Mouse (Mus musculus): ENCODE results near the gene Iffo1. TPM values are rescaled to one million over a fixed set of nuclear protein-coding genes. Genes with fewer than 3 reads are reported as not detected.

Iffo1 gene
- polyA plus RNA-seq, 1 experiment from 2014 or later, result 18.3 TPM

GRCm38 (mm10) chr6:125166051-125166751 lies 21.2 kb downstream of the Iffo1 start, which contains the start of gene Gapdh:
Gapdh (minus strand) TSS chr6:125166467.
- H3K4me3 ChIP-seq, result peak within 1 kb of the TSS; percentile 92
- peaks cover 51% of the 10 kb centered on the region for H3K4me1 ChIP-seq (replicated peaks)
- WGBS, result under 1% methylated on average over 18 of the region's 18 CpGs
- DNase-seq (ENCODE audit: low spot score), result peak; percentile 80
- no peaks in the 10 kb centered on the region for H3K27me3 ChIP-seq (ENCODE audit: insufficient read depth, poor library complexity, severe bottlenecking)
- H3K36me3 ChIP-seq, result peaks cover 82% of the 10 kb centered on the region
- peak within 1 kb of the TSS; percentile 99 for H3K27ac ChIP-seq
- H3K9me3 ChIP-seq, result no peaks in the 10 kb centered on the region

GRCm38 (mm10) chr6:125166861-125167650 lies 22.0 kb downstream of the Iffo1 start:
- Histone ChIP-seq H3K36me3 (peaks cover 82% of the 10 kb centered on the region), H3K27ac (peak overlapping the region; percentile 99), H3K4me1 (replicated peaks) (peaks cover 46% of the 10 kb centered on the region), H3K27me3 (ENCODE audit: insufficient read depth, poor library complexity, severe bottlenecking) (no peaks in the 10 kb centered on the region), H3K4me3 (peak overlapping the region; percentile 92), H3K9me3 (no peaks in the 10 kb centered on the region)
- DNase-seq (ENCODE audit: low spot score), result peak; percentile 51
- WGBS, result 16% methylated on average over 10 of the region's 10 CpGs

- H3K36me3 ChIP-seq, result peaks cover 84% of the 10 kb centered on the region
- no peak overlapping the region for H3K4me3 ChIP-seq
- H3K27ac ChIP-seq, result no peak overlapping the region
- WGBS, result 94% methylated on average over 14 of the region's 14 CpGs
- H3K9me3 ChIP-seq, result no peaks in the 10 kb centered on the region
- DNase-seq (ENCODE audit: low spot score), result no peak
- no peaks in the 10 kb centered on the region for H3K27me3 ChIP-seq (ENCODE audit: insufficient read depth, poor library complexity, severe bottlenecking)
- peaks cover 39% of the 10 kb centered on the region for H3K4me1 ChIP-seq (replicated peaks)
Measured at GRCm38 (mm10) chr6:125168086-125168485, 23.0 kb downstream of the Iffo1 start.

- 87% methylated on average over 6 of the region's 6 CpGs for WGBS
- Histone ChIP-seq H3K9me3 (no peaks in the 10 kb centered on the region), H3K4me3 (no peak overlapping the region), H3K27me3 (ENCODE audit: insufficient read depth, poor library complexity, severe bottlenecking) (no peaks in the 10 kb centered on the region), H3K36me3 (peaks cover 85% of the 10 kb centered on the region), H3K4me1 (replicated peaks) (peaks cover 26% of the 10 kb centered on the region), H3K27ac (no peak overlapping the region)
- no peak for DNase-seq (ENCODE audit: low spot score)
Measured at GRCm38 (mm10) chr6:125170194-125170593, 25.2 kb downstream of the Iffo1 start.

GRCm38 (mm10) chr6:125172474-125172873 lies 27.4 kb downstream of the Iffo1 start:
- Histone ChIP-seq H3K36me3 (peaks cover 100% of the 10 kb centered on the region), H3K4me1 (replicated peaks) (peaks cover 6% of the 10 kb centered on the region), H3K9me3 (no peaks in the 10 kb centered on the region), H3K4me3 (no peak overlapping the region), H3K27ac (no peak overlapping the region), H3K27me3 (ENCODE audit: insufficient read depth, poor library complexity, severe bottlenecking) (no peaks in the 10 kb centered on the region)
- WGBS, result 93% methylated on average over 2 of the region's 2 CpGs
- no peak for DNase-seq (ENCODE audit: low spot score)

GRCm38 (mm10) chr6:125173256-125173655 lies 28.2 kb downstream of the Iffo1 start:
- no peak overlapping the region for H3K4me3 ChIP-seq
- H3K4me1 ChIP-seq (replicated peaks), result no peaks in the 10 kb centered on the region
- 92% methylated on average over 7 of the region's 7 CpGs for WGBS
- no peak overlapping the region for H3K27ac ChIP-seq
- no peaks in the 10 kb centered on the region for H3K27me3 ChIP-seq (ENCODE audit: insufficient read depth, poor library complexity, severe bottlenecking)
- no peaks in the 10 kb centered on the region for H3K9me3 ChIP-seq
- peaks cover 100% of the 10 kb centered on the region for H3K36me3 ChIP-seq
- DNase-seq (ENCODE audit: low spot score), result no peak

- DNase-seq (ENCODE audit: low spot score), result no peak
- WGBS, result 90% methylated on average over 5 of the region's 5 CpGs
- peaks cover 100% of the 10 kb centered on the region for H3K36me3 ChIP-seq
- no peaks in the 10 kb centered on the region for H3K27me3 ChIP-seq (ENCODE audit: insufficient read depth, poor library complexity, severe bottlenecking)
- no peaks in the 10 kb centered on the region for H3K4me1 ChIP-seq (replicated peaks)
- H3K9me3 ChIP-seq, result no peaks in the 10 kb centered on the region
- H3K27ac ChIP-seq, result no peak overlapping the region
- H3K4me3 ChIP-seq, result no peak overlapping the region
Measured at GRCm38 (mm10) chr6:125175469-125175868, 30.4 kb downstream of the Iffo1 start.

- 93% methylated on average over 7 of the region's 7 CpGs for WGBS
- peaks cover 100% of the 10 kb centered on the region for H3K36me3 ChIP-seq
- H3K4me1 ChIP-seq (replicated peaks), result no peaks in the 10 kb centered on the region
- H3K9me3 ChIP-seq, result no peaks in the 10 kb centered on the region
- no peak for DNase-seq (ENCODE audit: low spot score)
- H3K27me3 ChIP-seq (ENCODE audit: insufficient read depth, poor library complexity, severe bottlenecking), result no peaks in the 10 kb centered on the region
- no peak overlapping the region for H3K4me3 ChIP-seq
- H3K27ac ChIP-seq, result no peak overlapping the region
Measured at GRCm38 (mm10) chr6:125179601-125180000, 34.6 kb downstream of the Iffo1 start.

GRCm38 (mm10) chr6:125182133-125182532 lies 37.1 kb downstream of the Iffo1 start:
- H3K27ac ChIP-seq, result no peak overlapping the region
- H3K4me3 ChIP-seq, result no peak overlapping the region
- H3K27me3 ChIP-seq (ENCODE audit: insufficient read depth, poor library complexity, severe bottlenecking), result no peaks in the 10 kb centered on the region
- H3K4me1 ChIP-seq (replicated peaks), result no peaks in the 10 kb centered on the region
- no peaks in the 10 kb centered on the region for H3K9me3 ChIP-seq
- no peak for DNase-seq (ENCODE audit: low spot score)
- peaks cover 100% of the 10 kb centered on the region for H3K36me3 ChIP-seq
- WGBS, result 86% methylated on average over 5 of the region's 5 CpGs

- no peak for DNase-seq (ENCODE audit: low spot score)
- peaks cover 10% of the 10 kb centered on the region for H3K4me1 ChIP-seq (replicated peaks)
- H3K4me3 ChIP-seq, result no peak overlapping the region
- no peaks in the 10 kb centered on the region for H3K27me3 ChIP-seq (ENCODE audit: insufficient read depth, poor library complexity, severe bottlenecking)
- H3K36me3 ChIP-seq, result peaks cover 86% of the 10 kb centered on the region
- WGBS, result 93% methylated on average over 10 of the region's 10 CpGs
- no peaks in the 10 kb centered on the region for H3K9me3 ChIP-seq
- H3K27ac ChIP-seq, result no peak overlapping the region
Measured at GRCm38 (mm10) chr6:125186203-125186602, 41.2 kb downstream of the Iffo1 start.

- H3K27me3 ChIP-seq (ENCODE audit: insufficient read depth, poor library complexity, severe bottlenecking), result no peaks in the 10 kb centered on the region
- no peak for DNase-seq (ENCODE audit: low spot score)
- peaks cover 66% of the 10 kb centered on the region for H3K36me3 ChIP-seq
- H3K4me1 ChIP-seq (replicated peaks), result peaks cover 24% of the 10 kb centered on the region
- H3K27ac ChIP-seq, result peak overlapping the region; percentile 99
- H3K4me3 ChIP-seq, result peak overlapping the region; percentile 73
- no peaks in the 10 kb centered on the region for H3K9me3 ChIP-seq
Measured at GRCm38 (mm10) chr6:125190816-125191215, 45.8 kb downstream of the Iffo1 start.

GRCm38 (mm10) chr6:125191332-125192015 lies 46.4 kb downstream of the Iffo1 start, which contains the start of the genes Ncapd2 and Mrpl51:
Ncapd2 (minus strand) TSS chr6:125191701.
Mrpl51 (plus strand) TSS chr6:125191801.
- peak within 1 kb of the TSS; percentile 99 for H3K27ac ChIP-seq
- peaks cover 30% of the 10 kb centered on the region for H3K4me1 ChIP-seq (replicated peaks)
- H3K4me3 ChIP-seq, result peak within 1 kb of the TSS; percentile 73
- peak; percentile 99 for DNase-seq (ENCODE audit: low spot score)
- under 1% methylated on average over 54 of the region's 54 CpGs for WGBS
- H3K36me3 ChIP-seq, result peaks cover 60% of the 10 kb centered on the region
- no peaks in the 10 kb centered on the region for H3K9me3 ChIP-seq
- no peaks in the 10 kb centered on the region for H3K27me3 ChIP-seq (ENCODE audit: insufficient read depth, poor library complexity, severe bottlenecking)

Data from hindbrain, embryonic 10.5 days (tissue).